Mouse (Mus musculus): Measurements from ENCODE around the gene Cers6. TPM values are rescaled to one million over a fixed set of nuclear protein-coding genes. Genes with fewer than 3 reads are reported as not detected.

Cers6 gene
- polyA plus RNA-seq, 1 experiment from 2014 or later = 70.7 TPM

GRCm38 (mm10) chr2:69137406-69138084, 276.3 kb downstream of the Cers6 start:
- H3K9ac ChIP-seq = no peak overlapping the region

GRCm38 (mm10) chr2:69138759-69139158, 277.5 kb downstream of the Cers6 start:
- Histone ChIP-seq H3K36me3 (replicated peaks) (no peaks in the 10 kb centered on the region), H3K27ac (no peak overlapping the region), H3K4me2 (no peak overlapping the region), H3K9me3 (no peaks in the 10 kb centered on the region), H3K4me3 (no peak overlapping the region), H3K4me1 (no peaks in the 10 kb centered on the region), H3K27me3 (replicated peaks) (no peaks in the 10 kb centered on the region), H3K9ac (no peak overlapping the region)
- no peak for ATAC-seq (replicated peaks)
- WGBS = 69% methylated on average over 4 of the region's 4 CpGs

More at GRCm38 (mm10) chr2:69137406-69138084, 276.3 kb downstream of the Cers6 start:
- no peak overlapping the region for H3K27ac ChIP-seq
- H3K4me2 ChIP-seq = no peak overlapping the region
- 91% methylated on average over 10 of the region's 10 CpGs for WGBS
- ATAC-seq (replicated peaks) = no peak
- H3K27me3 ChIP-seq (replicated peaks) = no peaks in the 10 kb centered on the region
- H3K9me3 ChIP-seq = no peaks in the 10 kb centered on the region
- no peaks in the 10 kb centered on the region for H3K4me1 ChIP-seq
- no peaks in the 10 kb centered on the region for H3K36me3 ChIP-seq (replicated peaks)
- no peak overlapping the region for H3K4me3 ChIP-seq

DNA sequence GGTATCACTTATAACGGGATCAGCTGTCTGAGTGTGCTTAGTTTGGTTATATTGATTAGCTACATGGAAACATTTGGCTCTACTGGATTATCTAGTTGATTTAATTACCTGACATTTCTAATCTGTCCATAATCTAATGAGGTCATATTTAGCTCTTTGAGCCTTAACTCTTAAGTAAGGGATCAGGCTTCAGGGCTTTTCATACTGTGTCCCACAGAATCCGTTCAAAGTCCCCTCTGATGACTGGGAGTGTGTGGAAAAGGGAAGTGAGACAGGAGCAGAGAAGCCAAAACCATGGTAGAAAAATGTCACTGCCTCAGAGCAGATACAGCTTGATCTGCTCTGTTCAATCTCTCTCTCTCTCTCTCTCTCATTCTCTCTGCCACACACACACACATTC, 279.0 kb downstream of the Cers6 start:
- no peak overlapping the region for H3K4me2 ChIP-seq
- H3K27ac ChIP-seq = no peak overlapping the region
- H3K9me3 ChIP-seq = no peaks in the 10 kb centered on the region
- H3K36me3 ChIP-seq (replicated peaks) = no peaks in the 10 kb centered on the region
- no peak overlapping the region for H3K9ac ChIP-seq
- ATAC-seq (replicated peaks) = no peak
- H3K4me1 ChIP-seq = no peaks in the 10 kb centered on the region
- no peaks in the 10 kb centered on the region for H3K27me3 ChIP-seq (replicated peaks)
- 62% methylated on average over 2 of the region's 2 CpGs for WGBS
- H3K4me3 ChIP-seq = no peak overlapping the region

- WGBS = 62% methylated on average over 4 of the region's 4 CpGs
- no peak overlapping the region for H3K27ac ChIP-seq
- no peaks in the 10 kb centered on the region for H3K27me3 ChIP-seq (replicated peaks)
- H3K4me3 ChIP-seq = no peak overlapping the region
- no peaks in the 10 kb centered on the region for H3K9me3 ChIP-seq
- H3K36me3 ChIP-seq (replicated peaks) = no peaks in the 10 kb centered on the region
- no peak for ATAC-seq (replicated peaks)
- H3K9ac ChIP-seq = no peak overlapping the region
- H3K4me1 ChIP-seq = no peaks in the 10 kb centered on the region
- no peak overlapping the region for H3K4me2 ChIP-seq
Observed at GRCm38 (mm10) chr2:69140816-69141215, 279.6 kb downstream of the Cers6 start.

- no peaks in the 10 kb centered on the region for H3K27me3 ChIP-seq (replicated peaks)
- H3K4me3 ChIP-seq = no peak overlapping the region
- H3K4me2 ChIP-seq = no peak overlapping the region
- WGBS = 70% methylated on average over 3 of the region's 3 CpGs
- H3K27ac ChIP-seq = no peak overlapping the region
- H3K9me3 ChIP-seq = no peaks in the 10 kb centered on the region
- no peak for ATAC-seq (replicated peaks)
- H3K4me1 ChIP-seq = no peaks in the 10 kb centered on the region
- H3K36me3 ChIP-seq (replicated peaks) = no peaks in the 10 kb centered on the region
- H3K9ac ChIP-seq = no peak overlapping the region
Observed at GRCm38 (mm10) chr2:69148691-69149090, 287.4 kb downstream of the Cers6 start.

GRCm38 (mm10) chr2:69149154-69149553, 287.9 kb downstream of the Cers6 start:
- ATAC-seq (replicated peaks) = no peak
- Histone ChIP-seq H3K27ac (no peak overlapping the region), H3K4me2 (no peak overlapping the region), H3K9me3 (no peaks in the 10 kb centered on the region), H3K4me1 (no peaks in the 10 kb centered on the region), H3K27me3 (replicated peaks) (no peaks in the 10 kb centered on the region), H3K36me3 (replicated peaks) (no peaks in the 10 kb centered on the region), H3K9ac (no peak overlapping the region), H3K4me3 (no peak overlapping the region)
- WGBS = 92% methylated on average over 10 of the region's 10 CpGs

DNA sequence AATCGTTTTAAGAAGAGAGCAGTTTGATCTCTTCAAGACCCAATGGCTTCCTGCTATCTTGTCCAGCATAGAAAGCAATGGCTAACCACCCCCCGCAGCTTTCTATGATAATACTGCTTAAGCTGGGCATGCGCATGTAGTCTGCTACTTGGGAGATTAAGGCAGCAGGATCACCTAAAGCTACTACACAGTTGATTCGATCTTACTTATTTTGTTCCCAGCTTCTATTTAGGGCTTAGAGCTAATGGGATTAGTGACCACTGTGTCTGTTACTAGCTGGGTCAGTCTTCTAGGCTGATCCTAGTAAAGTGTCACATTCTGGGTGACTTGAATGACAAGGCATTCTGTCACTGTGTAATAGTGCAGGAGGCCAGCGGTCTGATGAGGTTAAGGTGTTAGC, 289.6 kb downstream of the Cers6 start:
- no peak overlapping the region for H3K9ac ChIP-seq
- no peak overlapping the region for H3K4me2 ChIP-seq
- no peak overlapping the region for H3K27ac ChIP-seq
- no peak for ATAC-seq (replicated peaks)
- H3K4me1 ChIP-seq = no peaks in the 10 kb centered on the region
- H3K27me3 ChIP-seq (replicated peaks) = no peaks in the 10 kb centered on the region
- H3K4me3 ChIP-seq = no peak overlapping the region
- 20% methylated on average over 5 of the region's 5 CpGs for WGBS
- H3K36me3 ChIP-seq (replicated peaks) = no peaks in the 10 kb centered on the region
- H3K9me3 ChIP-seq = no peaks in the 10 kb centered on the region

- no peaks in the 10 kb centered on the region for H3K4me1 ChIP-seq
- no peaks in the 10 kb centered on the region for H3K36me3 ChIP-seq (replicated peaks)
- no peak overlapping the region for H3K4me3 ChIP-seq
- no peaks in the 10 kb centered on the region for H3K9me3 ChIP-seq
- ATAC-seq (replicated peaks) = no peak
- H3K4me2 ChIP-seq = no peak overlapping the region
- H3K27ac ChIP-seq = no peak overlapping the region
- WGBS = 75% methylated on average over 3 of the region's 3 CpGs
- H3K27me3 ChIP-seq (replicated peaks) = no peaks in the 10 kb centered on the region
- H3K9ac ChIP-seq = no peak overlapping the region
Observed at GRCm38 (mm10) chr2:69155861-69156260, 294.6 kb downstream of the Cers6 start.

- Histone ChIP-seq H3K27ac (no peak overlapping the region), H3K36me3 (replicated peaks) (no peaks in the 10 kb centered on the region), H3K9me3 (no peaks in the 10 kb centered on the region), H3K4me1 (no peaks in the 10 kb centered on the region), H3K4me2 (no peak overlapping the region), H3K27me3 (replicated peaks) (no peaks in the 10 kb centered on the region), H3K4me3 (no peak overlapping the region), H3K9ac (no peak overlapping the region)
- no peak for ATAC-seq (replicated peaks)
- WGBS = 75% methylated on average over 7 of the region's 7 CpGs
Observed at GRCm38 (mm10) chr2:69156283-69156682, 295.0 kb downstream of the Cers6 start.

DNA sequence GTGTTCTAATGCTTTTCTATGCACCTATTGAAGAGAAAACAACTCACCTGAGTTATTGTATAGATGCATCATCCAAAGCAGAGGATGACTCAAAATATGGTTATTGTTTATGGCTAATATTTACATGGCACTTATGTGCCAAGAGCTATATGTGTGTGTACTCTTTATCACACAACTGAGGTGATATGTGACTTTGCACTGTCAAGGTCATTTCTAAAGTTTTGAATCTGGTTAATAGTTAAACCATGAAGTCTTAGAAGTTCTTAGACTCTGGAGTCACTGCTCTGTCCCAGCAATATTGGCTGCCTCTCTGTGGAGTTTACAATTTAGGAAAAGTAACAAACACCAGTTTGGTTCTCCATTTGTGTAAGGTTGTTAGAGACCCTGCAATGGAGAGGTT, 297.7 kb downstream of the Cers6 start:
- ATAC-seq (replicated peaks) = no peak
- no peaks in the 10 kb centered on the region for H3K36me3 ChIP-seq (replicated peaks)
- H3K9me3 ChIP-seq = no peaks in the 10 kb centered on the region
- no peak overlapping the region for H3K9ac ChIP-seq
- H3K27me3 ChIP-seq (replicated peaks) = no peaks in the 10 kb centered on the region
- no peak overlapping the region for H3K4me2 ChIP-seq
- no peaks in the 10 kb centered on the region for H3K4me1 ChIP-seq
- H3K4me3 ChIP-seq = no peak overlapping the region
- H3K27ac ChIP-seq = no peak overlapping the region

Other genes starting within 250 kb of the Cers6 start
- not detected in 2 replicates for gene 4932414N04Rik, start 205.0 kb upstream of the Cers6 start, polyA plus RNA-seq (2015; fragmentation: Nextera tagmentation; extraction: Ambion mirVana)

All from midbrain, embryonic 15.5 days (tissue).